Mouse (Mus musculus) myocyte (in vitro differentiated cells): ENCODE data around the gene Rnf41.

Source experiments
- CEBPB ChIP-seq: IDR thresholded peaks from 2 replicates; pipeline ENCODE4 v1.6.1; 2011; ENCODE audit warnings: mild to moderate bottlenecking, moderate library complexity; ENCODE audit not compliant: poor library complexity, insufficient read depth, severe bottlenecking
- MAX ChIP-seq: IDR thresholded peaks from one replicate; pipeline ENCODE4 v1.6.1; 2011; ENCODE audit warnings: low read depth, mild to moderate bottlenecking, control low read depth
- SRF ChIP-seq: IDR thresholded peaks from one replicate; pipeline ENCODE4 v1.6.1; 2011; ENCODE audit warnings: low read depth; ENCODE audit not compliant: control insufficient read depth, insufficient read length
- USF1 ChIP-seq: IDR thresholded peaks from one replicate; pipeline ENCODE4 v1.6.1; 2011; ENCODE audit warnings: low read depth, mild to moderate bottlenecking, control low read depth, moderate library complexity

- TF ChIP-seq SRF = no peak
- TF ChIP-seq MAX = no peak
- TF ChIP-seq CEBPB = no peak
- no peak for TF ChIP-seq USF1
These were observed 32.9 kb downstream of the Rnf41 start for GRCm38 (mm10) chr10:128444354-128444753.
